Mouse (Mus musculus) testis, adult 2 months (tissue): ENCODE data around the gene Gm17190.

Experiments
- CTCF ChIP-seq: fragments of 200-500 bp; IDR thresholded peaks from 2 replicates; pipeline ENCODE4 v1.5.1; 2012; ENCODE audit warnings: low read depth, mild to moderate bottlenecking, inconsistent platforms, low read length, moderate library complexity; ENCODE audit not compliant: control insufficient read depth, insufficient read depth, insufficient replicate concordance
- POLR2A ChIP-seq: fragments of 200-500 bp; IDR thresholded peaks from 2 replicates; pipeline ENCODE4 v1.6.1; 2012; ENCODE audit warnings: low read depth, mild to moderate bottlenecking, inconsistent platforms, low read length, moderate library complexity; ENCODE audit not compliant: control insufficient read depth

- TF ChIP-seq CTCF: no peak
- no peak for TF ChIP-seq POLR2A
Observed at GRCm38 (mm10) chr13:96131050-96131449, 49.2 kb downstream of the Gm17190 start.
